Comparison of ENCODE assay signal across 8 mouse cellular contexts in the genomic region with DNA sequence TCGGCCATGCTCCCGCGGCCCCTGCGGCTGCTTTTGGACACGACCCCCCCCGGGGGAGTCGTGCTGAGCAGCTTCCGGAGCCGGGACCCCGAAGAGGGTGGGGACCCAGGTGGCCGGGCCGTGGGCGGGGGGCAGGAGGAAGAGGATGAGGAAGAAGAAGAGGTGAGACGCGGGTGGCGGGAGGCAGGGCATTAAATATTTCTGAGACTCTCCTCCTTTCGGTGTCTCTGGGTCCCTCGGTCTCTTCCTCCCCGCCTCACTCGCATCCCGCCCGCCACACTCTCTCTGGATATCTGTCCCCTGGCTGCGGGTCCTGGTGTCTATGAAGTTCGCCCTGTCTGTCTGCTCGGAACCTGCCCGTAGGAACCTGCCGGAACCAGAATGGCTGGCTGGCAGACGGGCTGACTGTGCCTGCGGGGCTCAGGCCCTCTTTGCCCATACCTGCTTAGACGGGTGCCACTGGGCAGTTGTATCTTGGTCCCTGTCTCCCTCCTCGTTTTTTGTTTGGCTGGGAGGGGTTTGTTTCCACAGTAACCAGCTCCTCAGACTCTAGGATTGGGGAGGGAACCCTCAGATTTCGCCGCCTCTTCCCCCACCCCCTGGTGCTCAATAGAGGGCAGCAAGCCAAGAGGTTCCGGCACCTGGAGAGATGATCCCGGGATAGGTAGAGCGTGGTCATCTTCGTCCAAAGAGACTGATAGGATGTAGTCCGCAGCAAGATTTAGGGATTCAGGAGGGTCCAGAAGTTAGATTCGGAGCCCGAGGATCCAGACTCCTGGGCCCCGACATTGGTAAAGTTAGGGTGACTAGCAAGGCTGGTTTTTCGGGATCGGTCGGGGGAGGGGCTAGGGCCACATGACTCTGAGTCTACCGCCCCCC. TPM values are rescaled to one million over a fixed set of nuclear protein-coding genes. Genes with fewer than 3 reads are reported as not detected.
A peak's percentile ranks its signal among the peaks of the same experiment; 100 is the strongest.
DNase-seq lines count a peak whose midpoint lies in the region; ATAC-seq and TF ChIP-seq lines count a peak whose summit lies in the region.

No protein-coding gene starts in this region.

- peak; percentile 82 for DNase-seq in urinary bladder, postnatal 14 days (ENCODE audit: low spot score)
- no peak for DNase-seq in urinary bladder, postnatal 10 days (ENCODE audit: low spot score)
- DNase-seq in cerebellum, postnatal 25 days = peak; percentile 63 to 69
- DNase-seq in heart, embryonic 10.5 days (ENCODE audit: low spot score) = no peak
- DNase-seq in kidney, adult 9 months = peak; percentile 84
- peak in 1 of 3 experiments; percentile 71 for DNase-seq in liver, embryonic 14.5 days (ENCODE audit: low read depth in 3 of 3, low spot score in 3 of 3)
- peak; percentile 54 for DNase-seq in neural tube, embryonic 10.5 days (ENCODE audit: extremely low spot score, low spot score)
- DNase-seq in thymus, postnatal 36 days = peak; percentile 76 to 87

- H3K27me3 ChIP-seq in heart, embryonic 10.5 days (ENCODE audit: insufficient read depth, poor library complexity, severe bottlenecking) = no peaks in the 10 kb centered on the region
- H3K27me3 ChIP-seq in liver, embryonic 14.5 days (ENCODE audit: control insufficient read depth, insufficient read depth, low read length) = no peaks in the 10 kb centered on the region

- peaks cover 43% of the 10 kb centered on the region for H3K36me3 ChIP-seq in heart, embryonic 10.5 days
- H3K36me3 ChIP-seq in liver, embryonic 14.5 days (replicated peaks; ENCODE audit: control insufficient read depth, insufficient read depth, low read depth) = peaks cover 2% of the 10 kb centered on the region; the same call in 1 of the 2 replicates

- TF ChIP-seq CTCF in liver, embryonic 14.5 days (IDR thresholded peaks at IDR 0.05; ENCODE audit: low read depth) = no peak; the same call in 1 of the 2 replicates

- peak overlapping the region; percentile 100 for H3K4me2 ChIP-seq in liver, embryonic 14.5 days (ENCODE audit: low read depth)

- peak overlapping the region; percentile 95 for H3K27ac ChIP-seq in heart, embryonic 10.5 days
- peak overlapping the region; percentile 83 for H3K27ac ChIP-seq in liver, embryonic 14.5 days

- peak overlapping the region; percentile 98 for H3K4me3 ChIP-seq in heart, embryonic 10.5 days
- H3K4me3 ChIP-seq in liver, embryonic 14.5 days (ENCODE audit: insufficient read depth in 1 of 2, low read depth in 2 of 2, low read length in 2 of 2) = peak overlapping the region; percentile 74 to 88

- WGBS in heart, embryonic 10.5 days = under 1% methylated on average over 45 of the region's 45 CpGs
- WGBS in liver, embryonic 14.5 days (ENCODE audit: insufficient replicate concordance) = 1% methylated on average over 45 of the region's 45 CpGs

- peak overlapping the region; percentile 79 for H3K9ac ChIP-seq in liver, embryonic 14.5 days (replicated peaks)

- peak; percentile 9; the same call in 1 of the 2 replicates for ATAC-seq in liver, embryonic 14.5 days (ENCODE audit: insufficient read depth)

- peaks cover 29% of the 10 kb centered on the region for H3K4me1 ChIP-seq in heart, embryonic 10.5 days
- peaks cover 2 to 4% of the 10 kb centered on the region in 2 experiments; a peak in 2 of 4 replicates for H3K4me1 ChIP-seq in liver, embryonic 14.5 days (replicated peaks; ENCODE audit: control insufficient read depth in 2 of 2, insufficient read depth in 2 of 2, low read length in 1 of 2)

- TF ChIP-seq EP300 in liver, embryonic 14.5 days (IDR thresholded peaks at IDR 0.05; ENCODE audit: low read depth) = no peak

- H3K9me3 ChIP-seq in heart, embryonic 10.5 days = no peaks in the 10 kb centered on the region
- no peaks in the 10 kb centered on the region for H3K9me3 ChIP-seq in liver, embryonic 14.5 days (ENCODE audit: control insufficient read depth, low read length)

RNA-seq across cellular contexts. Expression of gene Rgl2, which starts 1.2 kb away (rescaled TPM):
- 37.1 and 44.2 TPM in 2 replicates for polyA plus RNA-seq in heart, embryonic 10.5 days (2016; fragmentation: Nextera tagmentation; extraction: Ambion mirVana)
- 17.0 and 19.6 TPM in 2 replicates for polyA plus RNA-seq in liver, embryonic 14.5 days (2012; rRNA removed)
- 4.9 and 5.9 TPM in 2 replicates for polyA plus RNA-seq in liver, embryonic 14.5 days (2014; fragmentation: Nextera tagmentation; extraction: Ambion mirVana)

RNA-seq across cellular contexts. Expression of gene Pfdn6, which starts 9.6 kb away (rescaled TPM):
- 161 and 198 TPM in 2 replicates for polyA plus RNA-seq in heart, embryonic 10.5 days (2016; fragmentation: Nextera tagmentation; extraction: Ambion mirVana)
- 36.8 and 62.4 TPM in 2 replicates for polyA plus RNA-seq in liver, embryonic 14.5 days (2012; rRNA removed)
- 103 TPM in 2 replicates for polyA plus RNA-seq in liver, embryonic 14.5 days (2014; fragmentation: Nextera tagmentation; extraction: Ambion mirVana)

RNA-seq across cellular contexts. Expression of gene Wdr46, which starts 9.9 kb away (rescaled TPM):
- polyA plus RNA-seq in heart, embryonic 10.5 days (2016; fragmentation: Nextera tagmentation; extraction: Ambion mirVana) = 35.8 and 48.1 TPM in 2 replicates
- 17.3 and 18.9 TPM in 2 replicates for polyA plus RNA-seq in liver, embryonic 14.5 days (2012; rRNA removed)
- 8.0 and 11.6 TPM in 2 replicates for polyA plus RNA-seq in liver, embryonic 14.5 days (2014; fragmentation: Nextera tagmentation; extraction: Ambion mirVana)

RNA-seq across cellular contexts. Expression of gene Zbtb22, which starts 14.8 kb away (rescaled TPM):
- polyA plus RNA-seq in heart, embryonic 10.5 days (2016; fragmentation: Nextera tagmentation; extraction: Ambion mirVana) = 16.0 and 17.3 TPM in 2 replicates
- 10.6 and 12.1 TPM in 2 replicates for polyA plus RNA-seq in liver, embryonic 14.5 days (2012; rRNA removed)
- polyA plus RNA-seq in liver, embryonic 14.5 days (2014; fragmentation: Nextera tagmentation; extraction: Ambion mirVana) = 4.7 and 4.8 TPM in 2 replicates

RNA-seq across cellular contexts. Expression of gene Tapbp, which starts 14.8 kb away (rescaled TPM):
- polyA plus RNA-seq in heart, embryonic 10.5 days (2016; fragmentation: Nextera tagmentation; extraction: Ambion mirVana) = 13.9 and 20.5 TPM in 2 replicates
- polyA plus RNA-seq in liver, embryonic 14.5 days (2012; rRNA removed) = 10.4 and 10.6 TPM in 2 replicates
- polyA plus RNA-seq in liver, embryonic 14.5 days (2014; fragmentation: Nextera tagmentation; extraction: Ambion mirVana) = 24.0 and 28.7 TPM in 2 replicates

Comparison
In these comparisons a context has a peak if more than half of its experiments do, and no peak if none do; other contexts are left out.
1. DNase-seq: peak in urinary bladder, postnatal 14 days (single experiment), cerebellum, postnatal 25 days (2 of 2), kidney, adult 9 months (single experiment), neural tube, embryonic 10.5 days (single experiment) and thymus, postnatal 36 days (2 of 2); none in urinary bladder, postnatal 10 days (single experiment) and heart, embryonic 10.5 days (single experiment).